18 mouse cellular contexts compared by ENCODE assay signal in genomic region chr12:32488578-32488892, GRCm38 (mm10).
DNase-seq lines count a peak whose midpoint lies in the region; ATAC-seq and TF ChIP-seq lines count a peak whose summit lies in the region.
"Had no signal": no experiment of that assay in that cellular context is flagged by ENCODE, and none has a peak within 500 bp of the region (broad histone marks: within the 10 kb centered on the region; RNA-seq: fewer than 3 reads in every experiment).

No protein-coding gene starts in this region.

- H3K27ac ChIP-seq in heart, embryonic 10.5 days, result peak overlapping the region; percentile 52; the same call in 1 of the 2 replicates
- no peak overlapping the region for H3K27ac ChIP-seq in midbrain, embryonic 11.5 days (ENCODE audit: low read depth, low read length)
- no peak overlapping the region for H3K27ac ChIP-seq in midbrain, embryonic 16.5 days (ENCODE audit: low read length)
- H3K27ac ChIP-seq in left cerebral cortex, adult 2 months, result no peak overlapping the region
- H3K27ac ChIP-seq: embryonic facial prominence, embryonic 13.5 days; hindbrain, embryonic 14.5 days; limb, embryonic 10.5 days; liver, embryonic 13.5 days; macrophage had no signal

- no peak for TF ChIP-seq CTCF in left cerebral cortex, adult 2 months (IDR thresholded peaks at IDR 0.05)

- no peak overlapping the region for H3K4me3 ChIP-seq in heart, embryonic 10.5 days
- H3K4me3 ChIP-seq in midbrain, embryonic 11.5 days (ENCODE audit: low read depth, low read length), result no peak overlapping the region
- no peak overlapping the region for H3K4me3 ChIP-seq in midbrain, embryonic 16.5 days (ENCODE audit: low read depth, low read length)
- H3K4me3 ChIP-seq in left cerebral cortex, adult 2 months, result no peak overlapping the region
- H3K4me3 ChIP-seq: embryonic facial prominence, embryonic 13.5 days; limb, embryonic 10.5 days; liver, embryonic 13.5 days had no signal

- H3K9ac ChIP-seq in midbrain, embryonic 11.5 days (ENCODE audit: low read length), result no peak overlapping the region
- no peak overlapping the region for H3K9ac ChIP-seq in midbrain, embryonic 16.5 days (ENCODE audit: low read depth, low read length)
- H3K9ac ChIP-seq: embryonic facial prominence, embryonic 13.5 days; hindbrain, embryonic 14.5 days; liver, embryonic 13.5 days had no signal

- 38% methylated on average over 1 of the region's 1 CpGs for WGBS in heart, embryonic 10.5 days
- 43% methylated on average over 1 of the region's 1 CpGs for WGBS in midbrain, embryonic 11.5 days
- WGBS in midbrain, embryonic 16.5 days, result 70% methylated on average over 1 of the region's 1 CpGs

- no peak overlapping the region for H3K4me2 ChIP-seq in midbrain, embryonic 11.5 days
- no peak overlapping the region for H3K4me2 ChIP-seq in midbrain, embryonic 16.5 days (ENCODE audit: low read length)
- H3K4me2 ChIP-seq: embryonic facial prominence, embryonic 13.5 days; hindbrain, embryonic 14.5 days; liver, embryonic 13.5 days had no signal

- no peak for ATAC-seq in midbrain, embryonic 11.5 days (ENCODE audit: low FRiP score)
- ATAC-seq in midbrain, embryonic 16.5 days, result no peak

- no peaks in the 10 kb centered on the region for H3K9me3 ChIP-seq in heart, embryonic 10.5 days
- no peaks in the 10 kb centered on the region for H3K9me3 ChIP-seq in midbrain, embryonic 11.5 days (ENCODE audit: control insufficient read depth, low read length)
- no peaks in the 10 kb centered on the region for H3K9me3 ChIP-seq in midbrain, embryonic 16.5 days (replicated peaks; ENCODE audit: control insufficient read depth, low read length, poor library complexity, severe bottlenecking)
- H3K9me3 ChIP-seq: embryonic facial prominence, embryonic 13.5 days; limb, embryonic 10.5 days; liver, embryonic 13.5 days had no signal

- no peak for DNase-seq in heart, embryonic 10.5 days (ENCODE audit: low spot score)
- DNase-seq in heart, postnatal 4 days, result no peak
- peak; percentile 20 for DNase-seq in kidney, adult 11 months
- DNase-seq in kidney, postnatal 10 days, result no peak
- peak; percentile 75 for DNase-seq in midbrain, embryonic 11.5 days (ENCODE audit: low spot score, missing footprints)
- no peak for DNase-seq in left cerebral cortex, adult 2 months (ENCODE audit: extremely low spot score in 1 of 2, low spot score in 2 of 2)
- DNase-seq in urinary bladder, postnatal 10 days (ENCODE audit: low spot score), result no peak
- DNase-seq: B cell, adult 2 months; cerebellum, adult 11 months; cerebellum, postnatal 25 days; gastrocnemius, postnatal 25 days; liver, embryonic 13.5 days; midbrain, embryonic 14.5 days had no signal

- no peaks in the 10 kb centered on the region for H3K4me1 ChIP-seq in heart, embryonic 10.5 days
- H3K4me1 ChIP-seq in midbrain, embryonic 11.5 days (ENCODE audit: control insufficient read depth, insufficient read depth, low read length), result no peaks in the 10 kb centered on the region
- peaks cover 2% of the 10 kb centered on the region; the same call in 1 of the 2 replicates for H3K4me1 ChIP-seq in midbrain, embryonic 16.5 days (ENCODE audit: control insufficient read depth, insufficient read depth, low read length)

- intact Hi-C loops in left cerebral cortex, adult 2 months (cut with DNase I), result no loop called here

- no peaks in the 10 kb centered on the region for H3K36me3 ChIP-seq in heart, embryonic 10.5 days
- no peaks in the 10 kb centered on the region for H3K36me3 ChIP-seq in midbrain, embryonic 11.5 days (ENCODE audit: control insufficient read depth, insufficient read depth, low read length)
- H3K36me3 ChIP-seq in midbrain, embryonic 16.5 days (ENCODE audit: control insufficient read depth, insufficient read depth, low read length), result no peaks in the 10 kb centered on the region
- H3K36me3 ChIP-seq: embryonic facial prominence, embryonic 13.5 days; limb, embryonic 10.5 days; liver, embryonic 13.5 days had no signal

- no peaks in the 10 kb centered on the region for H3K27me3 ChIP-seq in heart, embryonic 10.5 days (ENCODE audit: insufficient read depth, poor library complexity, severe bottlenecking)
- H3K27me3 ChIP-seq in midbrain, embryonic 11.5 days (ENCODE audit: control insufficient read depth, insufficient read depth, low read length), result no peaks in the 10 kb centered on the region
- H3K27me3 ChIP-seq in midbrain, embryonic 16.5 days (ENCODE audit: control insufficient read depth, insufficient read depth, low read depth, low read length), result no peaks in the 10 kb centered on the region
- H3K27me3 ChIP-seq: embryonic facial prominence, embryonic 13.5 days; liver, embryonic 13.5 days had no signal

Comparison
In these comparisons a context has a peak if more than half of its experiments do, and no peak if none do; other contexts are left out.
1. DNase-seq: peak in kidney, adult 11 months (single experiment) and midbrain, embryonic 11.5 days (single experiment); none in heart, embryonic 10.5 days (single experiment), heart, postnatal 4 days (single experiment), kidney, postnatal 10 days (single experiment), left cerebral cortex, adult 2 months (0 of 2) and urinary bladder, postnatal 10 days (single experiment).